27 mouse cellular contexts compared by ENCODE assay signal in the genomic region with DNA sequence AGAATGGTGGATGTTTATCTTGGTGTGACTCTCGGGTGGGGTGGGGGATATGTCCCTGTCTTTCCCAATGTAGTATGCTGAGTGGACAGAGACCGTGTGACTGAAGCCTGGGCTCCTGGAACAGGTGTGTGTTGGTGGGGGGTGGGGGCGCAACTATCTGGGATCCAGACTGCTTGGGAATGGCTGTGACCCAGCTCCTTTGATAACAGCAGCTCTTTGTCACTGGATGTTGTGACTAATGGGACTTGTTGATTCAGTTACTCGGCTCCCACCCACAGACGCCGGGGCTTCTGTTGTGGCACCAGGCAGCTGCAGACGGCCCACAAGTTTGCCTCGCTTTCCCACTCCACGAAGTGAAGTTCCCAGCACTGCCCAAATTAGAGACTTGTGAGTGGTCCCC. TPM values are rescaled to one million over a fixed set of nuclear protein-coding genes. Genes with fewer than 3 reads are reported as not detected.
DNase-seq lines count a peak whose midpoint lies in the region; ATAC-seq and TF ChIP-seq lines count a peak whose summit lies in the region.
"Had no signal": no experiment of that assay in that cellular context is flagged by ENCODE, and none has a peak within 500 bp of the region (broad histone marks: within the 10 kb centered on the region; RNA-seq: fewer than 3 reads in every experiment).

No protein-coding gene starts in this region.

- H3K79me2 ChIP-seq in C2C12 (ENCODE audit: control insufficient read depth, insufficient read depth) (peaks cover 100% of the 10 kb centered on the region), myocyte (ENCODE audit: control insufficient read depth, insufficient read depth) (peaks cover 89% of the 10 kb centered on the region)

- no peaks in the 10 kb centered on the region for H3K27me3 ChIP-seq in limb, embryonic 12.5 days
- H3K27me3 ChIP-seq in limb, embryonic 10.5 days (ENCODE audit: low read depth, poor library complexity, severe bottlenecking), result no peaks in the 10 kb centered on the region
- H3K27me3 ChIP-seq in C2C12 (ENCODE audit: control insufficient read depth, insufficient read depth, insufficient read length) (no peaks in the 10 kb centered on the region), myocyte (ENCODE audit: control insufficient read depth, insufficient read depth, insufficient read length) (no peaks in the 10 kb centered on the region)
- H3K27me3 ChIP-seq: CH12.LX; embryonic facial prominence, embryonic 15.5 days; forebrain, embryonic 15.5 days; heart, embryonic 13.5 days; liver, embryonic 12.5 days; midbrain, embryonic 12.5 days had no signal

- no peak overlapping the region for H3K4me2 ChIP-seq in limb, embryonic 12.5 days
- peak overlapping the region; percentile 35 for H3K4me2 ChIP-seq in myocyte (ENCODE audit: low read depth)
- H3K4me2 ChIP-seq: embryonic facial prominence, embryonic 15.5 days; forebrain, embryonic 15.5 days; heart, embryonic 13.5 days; liver, embryonic 12.5 days; midbrain, embryonic 12.5 days had no signal

- no peak for TF ChIP-seq POLR2A in myocyte (IDR thresholded peaks at IDR 0.05; ENCODE audit: insufficient read length, low read depth)

- no peak for TF ChIP-seq CTCF in C2C12 (IDR thresholded peaks at IDR 0.05; ENCODE audit: control insufficient read depth, insufficient read depth, insufficient read length)

- WGBS in limb, embryonic 12.5 days, result 73% methylated on average over 9 of the region's 9 CpGs
- 82% methylated on average over 9 of the region's 9 CpGs for WGBS in limb, embryonic 10.5 days

- no peak overlapping the region for H3K4me3 ChIP-seq in limb, embryonic 12.5 days (replicated peaks)
- H3K4me3 ChIP-seq in limb, embryonic 10.5 days, result no peak overlapping the region
- H3K4me3 ChIP-seq in C2C12 (ENCODE audit: insufficient read depth, poor library complexity, severe bottlenecking) (no peak overlapping the region), myocyte (no peak overlapping the region)
- H3K4me3 ChIP-seq: embryonic facial prominence, embryonic 15.5 days; forebrain, embryonic 15.5 days; heart, embryonic 13.5 days; liver, embryonic 12.5 days; midbrain, embryonic 12.5 days had no signal

- H3ac ChIP-seq in C2C12 (ENCODE audit: control insufficient read depth, insufficient read length, low read depth), result no peak overlapping the region
- no peak overlapping the region for H3ac ChIP-seq in myocyte (ENCODE audit: control insufficient read depth, insufficient read length)

- no peak for ATAC-seq in limb, embryonic 12.5 days (ENCODE audit: insufficient number of reproducible peaks, insufficient read depth, low FRiP score, low TSS enrichment, low read depth)
- ATAC-seq: activated CD4-positive, CD25-positive, alpha-beta regulatory T cell, adult 4 months; forebrain, embryonic 15.5 days; hindbrain, postnatal 0 days; intestine, embryonic 16.5 days had no signal

- H3K36me3 ChIP-seq in limb, embryonic 12.5 days, result peaks cover 48% of the 10 kb centered on the region
- H3K36me3 ChIP-seq in limb, embryonic 10.5 days, result peaks cover 93% of the 10 kb centered on the region
- H3K36me3 ChIP-seq in C2C12 (ENCODE audit: control insufficient read depth, insufficient read depth) (peaks cover 4% of the 10 kb centered on the region), myocyte (ENCODE audit: control insufficient read depth, insufficient read depth) (no peaks in the 10 kb centered on the region)
- H3K36me3 ChIP-seq: forebrain, embryonic 15.5 days; G1E; heart, embryonic 13.5 days; liver, embryonic 12.5 days; midbrain, embryonic 12.5 days had no signal

- 0 out of 2 replicates have a peak overlapping the region, but pooled peaks have one; percentile 18 for H3K9ac ChIP-seq in limb, embryonic 12.5 days (replicated peaks)
- H3K9ac ChIP-seq: embryonic facial prominence, embryonic 15.5 days; forebrain, embryonic 15.5 days; heart, embryonic 13.5 days; liver, embryonic 12.5 days; midbrain, embryonic 12.5 days had no signal

- H3K27ac ChIP-seq in limb, embryonic 12.5 days, result no peak overlapping the region
- no peak overlapping the region for H3K27ac ChIP-seq in limb, embryonic 10.5 days
- H3K27ac ChIP-seq: embryonic facial prominence, embryonic 15.5 days; forebrain, embryonic 15.5 days; heart, embryonic 13.5 days; hindbrain, postnatal 0 days; liver, embryonic 12.5 days; midbrain, embryonic 12.5 days had no signal

- peaks cover 73% of the 10 kb centered on the region for H3K79me3 ChIP-seq in C2C12 (ENCODE audit: low read depth)

- peak; percentile 25 for DNase-seq in layer of hippocampus, adult 11-12 months (ENCODE audit: low spot score)
- no peak for DNase-seq in layer of hippocampus, postnatal 25 days (ENCODE audit: extremely low spot score in 1 of 2, low spot score in 1 of 2)
- DNase-seq in limb, embryonic 10.5 days (ENCODE audit: low spot score), result no peak
- DNase-seq in cerebellum, postnatal 4 days (ENCODE audit: low spot score in 2 of 2), result no peak
- DNase-seq: adrenal gland, adult 8-10 months; cerebellum, adult 2 months; cerebellum, postnatal 25 days; embryo, embryonic 11 days; gastrocnemius, postnatal 14 days; heart, adult 11 months; heart, postnatal 14 days; lung, adult 2 months; lung, postnatal 14 days; thymus, postnatal 25 days had no signal

- no peaks in the 10 kb centered on the region for H3K9me3 ChIP-seq in limb, embryonic 12.5 days
- H3K9me3 ChIP-seq in limb, embryonic 10.5 days (replicated peaks), result no peaks in the 10 kb centered on the region
- H3K9me3 ChIP-seq: embryonic facial prominence, embryonic 15.5 days; forebrain, embryonic 15.5 days; G1E; heart, embryonic 13.5 days; liver, embryonic 12.5 days; midbrain, embryonic 12.5 days had no signal

- peaks cover 85% of the 10 kb centered on the region for H3K4me1 ChIP-seq in limb, embryonic 12.5 days (replicated peaks)
- H3K4me1 ChIP-seq in limb, embryonic 10.5 days, result peaks cover 77% of the 10 kb centered on the region
- H3K4me1 ChIP-seq: forebrain, embryonic 15.5 days had no signal

TF ChIP-seq in C2C12, 6 proteins besides CTCF, POLR2A, EP300 and RAD21:
- no peak for TF ChIP-seq USF1 (IDR thresholded peaks at IDR 0.05; ENCODE audit: low read depth)
- TF ChIP-seq MAX (IDR thresholded peaks at IDR 0.05), result no peak
- peak; percentile 69 for TF ChIP-seq MYOD1 (IDR thresholded peaks at IDR 0.05; ENCODE audit: control insufficient read depth, insufficient read length, low read depth)
- no peak for TF ChIP-seq MYOG (IDR thresholded peaks at IDR 0.05; ENCODE audit: control insufficient read depth, extremely low read depth, insufficient read length)
- TF ChIP-seq CEBPB (IDR thresholded peaks at IDR 0.05; ENCODE audit: low read depth), result no peak
- no peak for TF ChIP-seq FOSL1 (IDR thresholded peaks at IDR 0.05; ENCODE audit: insufficient read depth, low read length, poor library complexity, severe bottlenecking)

TF ChIP-seq in myocyte, 11 proteins besides CTCF, POLR2A, EP300 and RAD21:
- TF ChIP-seq SRF (IDR thresholded peaks at IDR 0.05; ENCODE audit: control insufficient read depth, insufficient read length, low read depth) (no peak), MYOD1 (IDR thresholded peaks at IDR 0.05; ENCODE audit: control insufficient read depth in 1 of 3, insufficient read length in 2 of 3, low read depth in 2 of 3) (peak in 2 of 3 experiments; percentile 67 to 81), POLR2AphosphoS2 (IDR thresholded peaks at IDR 0.05; ENCODE audit: insufficient read length, low read depth) (no peak), MYOG (IDR thresholded peaks at IDR 0.05; ENCODE audit: control insufficient read depth in 1 of 3, insufficient read depth in 1 of 3, insufficient read length in 2 of 3, low read depth in 2 of 3) (peak in 1 of 3 experiments; percentile 60)

RNA-seq across cellular contexts. Expression of gene Sdc1, which starts 13.1 kb away (rescaled TPM):
- total RNA-seq in layer of hippocampus, postnatal 25 days (2021), result 1 to 10 TPM; 1.3 to 1.8 TPM
- polyA plus RNA-seq in limb, embryonic 12.5 days (2016; fragmentation: Nextera tagmentation; extraction: Ambion mirVana), result 257 and 262 TPM in 2 replicates
- polyA plus RNA-seq in limb, embryonic 10.5 days (2016; fragmentation: Nextera tagmentation; extraction: Ambion mirVana), result 245 and 261 TPM in 2 replicates
- 112 TPM for polyA plus RNA-seq in C2C12 (2012; fragmentation: generic; extraction: Trizol)
- 156 TPM for polyA plus RNA-seq in myocyte (2012; fragmentation: generic; extraction: Trizol)
